Mouse (Mus musculus) kidney, adult 18-20 months (tissue): ENCODE measurements around the gene Fgf12.

Experiments
- DNase-seq: peaks from one replicate; pipeline ENCODE4 v3.0.0; 2021

Gene Fgf12

GRCm38 (mm10) chr16:28289689-28290330 lies 463.1 kb downstream of the Fgf12 start:
- no peak for DNase-seq

DNA sequence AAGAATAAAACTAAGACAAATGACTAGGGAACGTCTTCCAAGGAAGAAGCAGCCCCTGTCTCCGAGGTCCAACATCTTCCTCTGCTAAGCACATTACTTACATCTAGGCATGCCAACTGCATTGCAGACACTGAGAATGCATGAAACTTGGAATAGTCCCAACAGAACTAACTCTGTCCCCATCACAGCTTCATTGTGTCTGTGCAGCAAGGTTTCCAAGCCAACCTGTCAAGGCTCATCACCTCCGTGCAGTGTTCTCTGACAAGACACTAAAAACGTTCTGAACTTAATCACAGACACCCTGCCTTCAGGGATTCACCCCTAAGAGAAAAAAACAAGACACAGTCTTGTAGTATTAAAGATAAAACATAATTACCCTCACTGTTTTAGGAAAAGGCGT lies 495.0 kb downstream of the Fgf12 start:
- DNase-seq: no peak

DNA sequence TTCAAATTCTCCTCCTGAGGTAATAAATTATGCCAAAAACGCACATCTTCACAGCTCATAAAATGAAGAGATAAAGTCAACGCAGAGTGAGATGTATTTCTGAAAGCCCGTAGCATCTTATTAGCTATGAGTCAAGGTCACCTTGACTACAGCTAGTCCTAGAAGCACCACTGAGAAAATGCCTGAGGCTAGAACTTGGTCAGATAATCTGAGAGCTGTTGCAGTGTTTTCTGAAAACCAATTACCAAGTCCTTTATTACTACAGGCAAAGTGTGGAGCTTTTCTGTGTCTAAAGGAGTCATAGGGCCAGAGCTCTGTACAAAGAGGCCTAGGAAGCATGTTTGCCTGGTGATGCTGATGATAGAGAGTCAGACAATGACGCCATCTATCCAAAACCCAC lies 498.6 kb downstream of the Fgf12 start:
- no peak for DNase-seq

GRCm38 (mm10) chr16:28251930-28252329 lies 500.9 kb downstream of the Fgf12 start:
- DNase-seq: no peak

- no peak for DNase-seq
Observed at GRCm38 (mm10) chr16:28242867-28243649, 509.8 kb downstream of the Fgf12 start.

DNA sequence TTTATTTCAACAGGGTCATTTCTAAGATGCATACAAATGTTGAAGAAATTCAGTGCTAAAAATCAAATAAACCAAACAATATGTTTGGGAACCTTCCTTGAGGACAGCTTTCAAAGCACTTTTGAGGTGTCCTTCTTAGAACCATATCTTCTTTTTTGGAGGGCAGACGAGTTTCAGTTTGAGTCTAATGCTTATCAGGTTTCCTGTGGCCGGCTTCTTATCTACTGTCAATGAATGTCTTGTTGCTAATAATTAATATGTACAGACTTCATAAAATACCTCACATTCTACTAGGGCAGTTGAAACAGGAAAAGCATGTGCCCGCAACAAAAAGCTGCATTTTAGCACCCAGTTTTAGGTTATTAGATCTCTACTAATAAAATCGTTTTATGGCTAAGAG lies 513.5 kb downstream of the Fgf12 start:
- no peak for DNase-seq

DNA sequence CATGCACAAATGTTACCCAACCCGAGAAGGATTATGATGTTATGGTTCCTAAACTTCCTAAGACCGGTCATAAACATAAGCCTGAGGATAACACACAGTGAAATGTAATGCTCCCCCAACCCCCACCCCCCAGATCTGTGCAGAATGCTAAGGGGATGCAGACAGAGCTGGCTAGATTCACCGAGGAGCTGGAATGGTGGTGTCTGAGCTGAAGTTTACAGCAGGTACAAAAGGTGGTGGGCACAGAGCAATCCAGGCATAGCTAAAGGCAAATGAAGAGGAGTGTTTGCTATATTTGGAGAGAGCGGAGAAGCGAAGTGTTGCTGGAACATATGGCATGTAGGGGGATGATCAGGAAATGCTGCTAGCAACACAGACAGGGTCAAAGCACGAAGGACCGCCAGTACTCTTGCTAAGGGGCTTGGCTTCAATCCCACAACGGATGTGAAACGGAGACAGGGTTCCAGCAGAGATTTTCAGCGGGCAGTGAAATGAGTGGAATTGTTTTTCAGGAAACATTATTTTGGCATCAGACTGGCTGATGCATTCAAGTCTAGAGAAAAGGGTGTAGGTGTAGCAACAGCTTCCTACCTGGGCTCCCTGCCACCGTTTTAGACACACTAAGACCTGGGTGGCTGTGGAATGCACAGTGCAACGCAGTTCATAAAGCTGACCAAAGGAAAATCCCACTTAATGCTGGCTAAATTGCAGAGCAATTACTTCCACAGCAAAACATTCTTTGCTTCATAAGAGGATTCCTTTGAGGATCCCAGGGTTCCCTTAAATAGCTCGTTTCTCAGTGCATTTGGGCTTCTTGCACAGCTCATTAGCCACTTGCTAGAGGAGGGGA lies 514.6 kb downstream of the Fgf12 start:
- no peak for DNase-seq

GRCm38 (mm10) chr16:28215930-28216329 lies 536.9 kb downstream of the Fgf12 start:
- no peak for DNase-seq

DNA sequence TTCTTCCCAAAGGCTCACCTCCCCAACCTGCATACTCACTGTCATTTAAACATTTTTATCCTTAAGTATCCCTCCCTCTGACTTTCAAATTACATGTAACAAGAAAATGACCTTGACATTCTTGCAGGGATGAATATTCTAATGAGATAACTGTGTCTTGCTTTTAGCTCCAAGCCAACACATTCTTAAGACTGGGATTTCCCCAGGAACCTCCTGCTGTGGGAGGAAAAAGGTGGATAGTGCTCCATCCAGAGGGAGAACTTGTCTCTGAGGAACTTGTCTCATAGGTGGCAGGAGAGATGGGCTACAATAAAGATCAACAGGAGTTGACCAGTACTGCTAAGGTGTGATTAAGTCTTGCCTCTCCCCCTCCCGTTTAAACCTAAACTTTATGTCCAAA lies 540.5 kb downstream of the Fgf12 start:
- no peak for DNase-seq

DNA sequence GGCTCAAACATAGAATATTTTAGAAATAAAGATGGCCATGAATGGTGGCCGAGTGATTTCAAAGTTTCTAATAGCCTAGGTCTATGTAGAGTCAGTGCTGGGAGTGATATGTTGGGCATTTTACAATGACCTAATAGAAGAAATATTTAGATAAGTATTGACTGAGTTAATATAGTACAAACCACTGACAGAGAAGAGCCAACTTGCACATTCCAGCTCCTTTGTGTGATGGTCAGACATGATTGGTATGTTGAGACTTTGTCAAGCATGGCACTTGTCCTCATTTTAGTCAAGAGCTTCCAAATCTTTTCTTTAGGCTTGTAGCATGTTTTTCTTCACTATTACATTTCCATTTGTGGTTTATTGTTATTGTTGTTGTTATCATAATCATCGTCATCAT lies 596.4 kb downstream of the Fgf12 start:
- no peak for DNase-seq

DNA sequence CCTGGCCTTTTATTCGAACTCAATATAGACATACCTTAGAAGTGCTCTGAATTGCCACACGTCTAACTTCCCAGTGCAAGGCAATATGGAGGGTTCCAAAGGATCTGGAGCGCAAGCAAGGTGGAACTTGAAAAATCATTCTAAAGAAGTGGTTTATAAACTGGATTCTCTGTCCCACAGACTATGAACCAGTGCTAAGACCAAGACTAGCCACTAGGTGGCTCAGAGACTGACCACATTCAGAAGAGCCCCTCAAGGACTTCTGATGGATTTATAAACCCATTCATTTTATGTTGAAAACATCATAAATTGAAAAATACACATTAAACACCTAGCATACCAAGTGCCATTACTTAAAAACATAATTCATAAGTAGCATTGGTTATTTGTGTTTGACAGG lies 611.9 kb downstream of the Fgf12 start:
- DNase-seq: no peak

GRCm38 (mm10) chr16:28127006-28127405 lies 625.9 kb downstream of the Fgf12 start:
- no peak for DNase-seq
